Mouse (Mus musculus): ENCODE measurements around the gene Slc37a4.
"Not testable (repeated sequence)": the region's sequence is repeated elsewhere in the genome, so short reads cannot be mapped to it uniquely, and the experiment has no call there.

Gene Slc37a4

GRCm38 (mm10) chr9:44396684-44397411, at the start of gene Slc37a4:
Gene Slc37a4, plus strand, starts transcription at chr9:44396852.
- DNase-seq, result peak; percentile 99

- no peak for DNase-seq
These were observed 49.5 kb upstream of the Slc37a4 start for GRCm38 (mm10) chr9:44347166-44347565.

- no peak for DNase-seq
These were observed 49.0 kb upstream of the Slc37a4 start for GRCm38 (mm10) chr9:44347621-44348020.

GRCm38 (mm10) chr9:44348546-44348945, 48.1 kb upstream of the Slc37a4 start:
- DNase-seq, result no peak

- no peak for DNase-seq
These were observed 45.3 kb upstream of the Slc37a4 start for GRCm38 (mm10) chr9:44351396-44351795.

- DNase-seq, result no peak
These were observed 44.3 kb upstream of the Slc37a4 start for GRCm38 (mm10) chr9:44352337-44352736.

- no peak for DNase-seq
These were observed 43.5 kb upstream of the Slc37a4 start for GRCm38 (mm10) chr9:44353142-44353541.

- no peak for DNase-seq
These were observed 39.4 kb upstream of the Slc37a4 start for GRCm38 (mm10) chr9:44357207-44357606.

- DNase-seq, result peak; percentile 93
These were observed 35.3 kb upstream of the Slc37a4 start, which contains the start of gene Vps11 for GRCm38 (mm10) chr9:44361190-44361917. Gene Vps11, minus strand, starts transcription at chr9:44361670.

- DNase-seq, result not testable (repeated sequence)
These were observed 34.7 kb upstream of the Slc37a4 start for GRCm38 (mm10) chr9:44361931-44362330.

GRCm38 (mm10) chr9:44364480-44364879, 32.2 kb upstream of the Slc37a4 start:
- DNase-seq, result no peak

GRCm38 (mm10) chr9:44373386-44373785, 23.3 kb upstream of the Slc37a4 start:
- no peak for DNase-seq

- no peak for DNase-seq
These were observed 20.5 kb upstream of the Slc37a4 start for GRCm38 (mm10) chr9:44376141-44376540.

GRCm38 (mm10) chr9:44377335-44377734, 19.3 kb upstream of the Slc37a4 start:
- DNase-seq, result not testable (repeated sequence)

- DNase-seq, result no peak
These were observed 18.4 kb upstream of the Slc37a4 start for GRCm38 (mm10) chr9:44378153-44378730.

- peak; percentile 99 for DNase-seq
These were observed 17.4 kb upstream of the Slc37a4 start, which contains the start of gene Hyou1 for GRCm38 (mm10) chr9:44379054-44379834. Gene Hyou1, plus strand, starts transcription at chr9:44379490.

- DNase-seq, result peak; percentile 39
These were observed 16.8 kb upstream of the Slc37a4 start for GRCm38 (mm10) chr9:44379862-44380261.

GRCm38 (mm10) chr9:44384596-44384995, 12.1 kb upstream of the Slc37a4 start:
- DNase-seq, result no peak

- DNase-seq, result peak; percentile 56
These were observed 9.4 kb upstream of the Slc37a4 start for GRCm38 (mm10) chr9:44387221-44387620.

- DNase-seq, result peak; percentile 50
These were observed 7.4 kb upstream of the Slc37a4 start for GRCm38 (mm10) chr9:44389273-44389672.

GRCm38 (mm10) chr9:44391466-44391865, 5.2 kb upstream of the Slc37a4 start:
- peak; percentile 58 for DNase-seq

- peak; percentile 87 for DNase-seq
These were observed 1.4 kb downstream of the Slc37a4 start for GRCm38 (mm10) chr9:44398087-44398486.

- no peak for DNase-seq
These were observed 1.9 kb downstream of the Slc37a4 start for GRCm38 (mm10) chr9:44398551-44398950.

All from kidney, adult 11 months (tissue).